Mouse (Mus musculus): Measurements from ENCODE around the gene Tmem104. TPM values are rescaled to one million over a fixed set of nuclear protein-coding genes. Genes with fewer than 3 reads are reported as not detected.
A peak's percentile ranks its signal among the peaks of the same experiment; 100 is the strongest.

The Tmem104 gene
- polyA plus RNA-seq, 1 experiment, result 21.0 TPM

- WGBS, result 75% methylated on average over 6 of the region's 6 CpGs
- TF ChIP-seq CTCF (IDR thresholded peaks at IDR 0.05; ENCODE audit: extremely low read depth, insufficient read length, insufficient replicate concordance, low read depth, low read length) (no peak), POLR2A (IDR thresholded peaks at IDR 0.05; ENCODE audit: low read depth, low read length) (no peak)
- H3K4me1 ChIP-seq (ENCODE audit: control insufficient read depth, insufficient read depth, insufficient read length, low read length), result peaks cover 9% of the 10 kb centered on the region; the same call in 1 of the 2 replicates
- H3K27me3 ChIP-seq (ENCODE audit: control insufficient read depth, insufficient read depth, low read length), result no peaks in the 10 kb centered on the region
- H3K4me3 ChIP-seq (ENCODE audit: low read depth, low read length), result no peak overlapping the region
- H3K36me3 ChIP-seq (ENCODE audit: control insufficient read depth, insufficient read depth, low read length), result 0 out of 2 replicates have a peak, but pooled peaks cover 1% of the 10 kb centered on the region
- H3K27ac ChIP-seq (ENCODE audit: insufficient read depth, low read depth, low read length), result no peak overlapping the region
Measured at GRCm38 (mm10) chr11:115223877-115224276, 36.6 kb downstream of the Tmem104 start.

- Histone ChIP-seq H3K27me3 (ENCODE audit: control insufficient read depth, insufficient read depth, low read length) (no peaks in the 10 kb centered on the region), H3K4me1 (ENCODE audit: control insufficient read depth, insufficient read depth, insufficient read length, low read length) (peaks cover under 1% of the 10 kb centered on the region; the same call in 1 of the 2 replicates), H3K36me3 (ENCODE audit: control insufficient read depth, insufficient read depth, low read length) (0 out of 2 replicates have a peak, but pooled peaks cover 1% of the 10 kb centered on the region), H3K4me3 (ENCODE audit: low read depth, low read length) (no peak overlapping the region), H3K27ac (ENCODE audit: insufficient read depth, low read depth, low read length) (no peak overlapping the region)
- 55% methylated on average over 8 of the region's 8 CpGs for WGBS
- TF ChIP-seq CTCF (IDR thresholded peaks at IDR 0.05; ENCODE audit: extremely low read depth, insufficient read length, insufficient replicate concordance, low read depth, low read length), result peak; percentile 64; the same call in 1 of the 2 replicates
- no peak for TF ChIP-seq POLR2A (IDR thresholded peaks at IDR 0.05; ENCODE audit: low read depth, low read length)
Measured at GRCm38 (mm10) chr11:115224889-115225288, 37.6 kb downstream of the Tmem104 start.

- H3K36me3 ChIP-seq (ENCODE audit: control insufficient read depth, insufficient read depth, low read length), result 0 out of 2 replicates have a peak, but pooled peaks cover 1% of the 10 kb centered on the region
- no peak overlapping the region for H3K4me3 ChIP-seq (ENCODE audit: low read depth, low read length)
- TF ChIP-seq CTCF (IDR thresholded peaks at IDR 0.05; ENCODE audit: extremely low read depth, insufficient read length, insufficient replicate concordance, low read depth, low read length), result no peak
- TF ChIP-seq POLR2A (IDR thresholded peaks at IDR 0.05; ENCODE audit: low read depth, low read length), result no peak
- H3K4me1 ChIP-seq (ENCODE audit: control insufficient read depth, insufficient read depth, insufficient read length, low read length), result no peaks in the 10 kb centered on the region
- H3K27ac ChIP-seq (ENCODE audit: insufficient read depth, low read depth, low read length), result no peak overlapping the region
- H3K27me3 ChIP-seq (ENCODE audit: control insufficient read depth, insufficient read depth, low read length), result no peaks in the 10 kb centered on the region
- WGBS, result 96% methylated on average over 6 of the region's 6 CpGs
Measured at GRCm38 (mm10) chr11:115225301-115225700, 38.0 kb downstream of the Tmem104 start.

- TF ChIP-seq POLR2A (IDR thresholded peaks at IDR 0.05; ENCODE audit: low read depth, low read length) (no peak), CTCF (IDR thresholded peaks at IDR 0.05; ENCODE audit: extremely low read depth, insufficient read length, insufficient replicate concordance, low read depth, low read length) (no peak)
- 78% methylated on average over 14 of the region's 14 CpGs for WGBS
- Histone ChIP-seq H3K4me3 (ENCODE audit: low read depth, low read length) (no peak overlapping the region), H3K27ac (ENCODE audit: insufficient read depth, low read depth, low read length) (no peak overlapping the region), H3K27me3 (ENCODE audit: control insufficient read depth, insufficient read depth, low read length) (no peaks in the 10 kb centered on the region), H3K36me3 (ENCODE audit: control insufficient read depth, insufficient read depth, low read length) (0 out of 2 replicates have a peak, but pooled peaks cover 1% of the 10 kb centered on the region), H3K4me1 (ENCODE audit: control insufficient read depth, insufficient read depth, insufficient read length, low read length) (peaks cover 7% of the 10 kb centered on the region)
Measured at GRCm38 (mm10) chr11:115226811-115227491, 39.7 kb downstream of the Tmem104 start.

- Histone ChIP-seq H3K4me1 (ENCODE audit: control insufficient read depth, insufficient read depth, insufficient read length, low read length) (peaks cover 7% of the 10 kb centered on the region), H3K4me3 (ENCODE audit: low read depth, low read length) (no peak overlapping the region), H3K27me3 (ENCODE audit: control insufficient read depth, insufficient read depth, low read length) (no peaks in the 10 kb centered on the region), H3K27ac (ENCODE audit: insufficient read depth, low read depth, low read length) (no peak overlapping the region), H3K36me3 (ENCODE audit: control insufficient read depth, insufficient read depth, low read length) (0 out of 2 replicates have a peak, but pooled peaks cover 1% of the 10 kb centered on the region)
- TF ChIP-seq CTCF (IDR thresholded peaks at IDR 0.05; ENCODE audit: extremely low read depth, insufficient read length, insufficient replicate concordance, low read depth, low read length) (no peak), POLR2A (IDR thresholded peaks at IDR 0.05; ENCODE audit: low read depth, low read length) (no peak)
- WGBS, result 84% methylated on average over 12 of the region's 12 CpGs
Measured at GRCm38 (mm10) chr11:115227640-115228039, 40.4 kb downstream of the Tmem104 start.

GRCm38 (mm10) chr11:115228430-115228829 is 41.1 kb downstream of the Tmem104 start:
- Histone ChIP-seq H3K27me3 (ENCODE audit: control insufficient read depth, insufficient read depth, low read length) (no peaks in the 10 kb centered on the region), H3K4me3 (ENCODE audit: low read depth, low read length) (no peak overlapping the region), H3K36me3 (ENCODE audit: control insufficient read depth, insufficient read depth, low read length) (0 out of 2 replicates have a peak, but pooled peaks cover 1% of the 10 kb centered on the region), H3K27ac (ENCODE audit: insufficient read depth, low read depth, low read length) (no peak overlapping the region), H3K4me1 (ENCODE audit: control insufficient read depth, insufficient read depth, insufficient read length, low read length) (peaks cover 7% of the 10 kb centered on the region)
- TF ChIP-seq POLR2A (IDR thresholded peaks at IDR 0.05; ENCODE audit: low read depth, low read length) (no peak), CTCF (IDR thresholded peaks at IDR 0.05; ENCODE audit: extremely low read depth, insufficient read length, insufficient replicate concordance, low read depth, low read length) (no peak)
- WGBS, result 61% methylated on average over 7 of the region's 7 CpGs
